In genomic region chr11:96728577-96728976, GRCm38 (mm10) we compare ENCODE assay signal across 18 mouse cellular contexts.
"Had no signal": no experiment of that assay in that cellular context is flagged by ENCODE, and none has a peak within 500 bp of the region (broad histone marks: within the 10 kb centered on the region; RNA-seq: fewer than 3 reads in every experiment).

No protein-coding gene starts in this region.

- ATAC-seq: intestine, embryonic 15.5 days; liver, postnatal 0 days; midbrain, embryonic 16.5 days had no signal

- H3K36me3 ChIP-seq: intestine, embryonic 15.5 days; limb, embryonic 12.5 days; liver, embryonic 13.5 days; lung, embryonic 15.5 days; midbrain, embryonic 12.5 days; neural tube, embryonic 12.5 days had no signal

- H3K4me1 ChIP-seq: liver, embryonic 13.5 days; lung, embryonic 15.5 days; megakaryocyte, embryonic 14.5 days had no signal

- DNase-seq: kidney, adult 8-10 months; kidney, postnatal 36 days; liver; liver, embryonic 13.5 days; liver, postnatal 0 days; lung, postnatal 14 days; right cerebral cortex, adult 18-20 months; right cerebral cortex, postnatal 25 days; thymus, postnatal 36 days had no signal

- H3K9me3 ChIP-seq: intestine, embryonic 15.5 days; limb, embryonic 12.5 days; liver, embryonic 13.5 days; lung, embryonic 15.5 days; megakaryocyte, embryonic 14.5 days; midbrain, embryonic 12.5 days; neural tube, embryonic 12.5 days had no signal

- H3K4me2 ChIP-seq: intestine, embryonic 15.5 days; limb, embryonic 12.5 days; liver, embryonic 13.5 days; lung, embryonic 15.5 days; midbrain, embryonic 12.5 days had no signal

- H3K4me3 ChIP-seq: intestine, embryonic 15.5 days; layer of hippocampus, adult 2 months; limb, embryonic 12.5 days; liver, embryonic 13.5 days; lung, embryonic 15.5 days; megakaryocyte, embryonic 14.5 days; midbrain, embryonic 12.5 days; neural tube, embryonic 12.5 days had no signal

- H3K27ac ChIP-seq: intestine, embryonic 15.5 days; layer of hippocampus, adult 2 months; limb, embryonic 12.5 days; liver, embryonic 13.5 days; lung, embryonic 15.5 days; macrophage; midbrain, embryonic 12.5 days; neural tube, embryonic 12.5 days had no signal

- H3K27me3 ChIP-seq: intestine, embryonic 15.5 days; liver, embryonic 13.5 days; lung, embryonic 15.5 days; midbrain, embryonic 12.5 days; neural tube, embryonic 12.5 days had no signal

- H3K9ac ChIP-seq: intestine, embryonic 15.5 days; limb, embryonic 12.5 days; liver, embryonic 13.5 days; liver, postnatal 0 days; lung, embryonic 15.5 days; midbrain, embryonic 12.5 days; neural tube, embryonic 12.5 days had no signal
